Mouse (Mus musculus) heart, postnatal 0 days (tissue): Measurements from ENCODE around the gene Gtf2h1.

ENCODE experiments used
- CTCF ChIP-seq: IDR thresholded peaks from 2 replicates; pipeline ENCODE4 v1.5.1; 2016; ENCODE audit warnings: antibody characterized with exemption, control low read depth, low read depth
- EP300 ChIP-seq: IDR thresholded peaks from 2 replicates; pipeline ENCODE4 v1.6.1; 2016; ENCODE audit warnings: antibody characterized with exemption, low read depth

DNA sequence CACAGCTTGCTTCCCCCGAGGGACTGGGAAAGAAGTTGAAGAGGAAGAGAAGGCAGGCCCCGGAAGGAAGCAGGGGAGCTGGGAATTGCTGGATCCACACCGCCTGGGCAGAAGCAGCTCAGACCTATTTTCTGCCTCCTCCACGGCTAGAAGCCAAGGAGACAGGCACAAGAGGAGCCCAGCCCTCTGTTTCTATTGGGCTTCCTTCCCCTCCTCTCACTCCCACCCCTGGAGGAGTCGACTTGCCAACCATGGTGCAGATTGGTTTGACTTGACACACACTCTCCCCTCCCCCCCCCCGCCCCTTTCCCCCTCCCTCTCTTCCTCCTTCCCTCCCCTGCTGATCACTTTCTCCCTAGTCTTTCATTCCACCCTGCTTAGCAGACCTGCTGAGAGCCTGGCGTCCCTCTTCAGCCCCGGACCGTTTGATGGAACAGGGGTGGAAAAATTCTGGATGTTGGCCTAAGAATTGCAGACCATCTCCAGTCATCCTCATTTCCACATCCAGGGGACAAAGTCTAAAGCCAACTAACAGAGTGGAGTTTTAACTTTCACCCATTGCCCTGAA, 42.3 kb downstream of the Gtf2h1 start:
- TF ChIP-seq CTCF, result no peak
- no peak for TF ChIP-seq EP300
